Mouse (Mus musculus) CH12.LX (cell line): ENCODE measurements at regions not wholly inside any gene's neighbourhood (a gene's known extent, or its start where the extent isn't known, plus 50 kb on each side); places are given as distances from the start of the nearest gene placed in this dataset.

Experiments
- DNase-seq: peaks from one replicate; pipeline ENCODE4 v3.0.0-alpha.2; 2013; ENCODE audit errors: extremely low read depth
- H3K27ac ChIP-seq: 2 replicates; pipeline ENCODE4 v1.5.1; 2012; ENCODE audit warnings: low read depth, mild to moderate bottlenecking, control low read depth, moderate library complexity; ENCODE audit not compliant: insufficient read depth
- H3K27me3 ChIP-seq: replicated peaks from 2 replicates; pipeline ENCODE3; 2012; ENCODE audit warnings: inconsistent platforms
- H3K36me3 ChIP-seq, 2 experiments: replicated peaks in 1 of 2; 2 replicates each; pipeline versions ENCODE3 to v1.6.1; 2012; ENCODE audit warnings: inconsistent platforms in 1 of 2, low read length in 1 of 2, mild to moderate bottlenecking in 1 of 2, mixed read lengths in 1 of 2, moderate library complexity in 1 of 2; ENCODE audit not compliant: control insufficient read depth in 1 of 2, insufficient read depth in 1 of 2
- H3K4me1 ChIP-seq, 2 experiments: 2 replicates each; pipeline ENCODE4 v1.6.1; 2012; ENCODE audit warnings: inconsistent platforms in 1 of 2, moderate library complexity in 1 of 2; ENCODE audit not compliant: insufficient read depth in 2 of 2, control insufficient read depth in 1 of 2
- H3K4me2 ChIP-seq: 2 replicates; pipeline ENCODE4 v1.6.1; 2012; ENCODE audit warnings: low read depth, mild to moderate bottlenecking, control low read depth; ENCODE audit not compliant: poor library complexity, insufficient read depth, severe bottlenecking
- H3K4me3 ChIP-seq, 3 experiments: fragments of 150-350 bp in 1 of 3; sonication (generic) in 1 of 3; replicated peaks in 1 of 3; 2 replicates each; pipeline versions ENCODE3 to v1.5.1; 2011 to 2012; ENCODE audit warnings: low read depth in 2 of 3, low read length in 2 of 3, mild to moderate bottlenecking in 2 of 3, moderate library complexity in 2 of 3, control low read depth in 1 of 3, improper control_type of control experiment in 1 of 3, inconsistent platforms in 1 of 3, mixed read lengths in 1 of 3; ENCODE audit not compliant: poor library complexity in 1 of 3
- H3K79me2 ChIP-seq: replicated peaks from 2 replicates; pipeline ENCODE4 v1.6.1; 2012; ENCODE audit warnings: mild to moderate bottlenecking, moderate library complexity; ENCODE audit not compliant: control insufficient read depth, poor library complexity, insufficient read depth, severe bottlenecking; ENCODE audit errors: extremely low read depth
- H3K9ac ChIP-seq: 2 replicates; pipeline ENCODE4 v1.6.1; 2012; ENCODE audit warnings: low read depth, mild to moderate bottlenecking, control low read depth, moderate library complexity; ENCODE audit not compliant: insufficient read depth
- H3K9me3 ChIP-seq: replicated peaks from 2 replicates; pipeline ENCODE3; 2012; ENCODE audit warnings: low read length, inconsistent platforms, mixed read lengths
- BHLHE40 ChIP-seq: IDR thresholded peaks from 2 replicates; pipeline ENCODE4 v1.6.1; 2011; ENCODE audit warnings: mild to moderate bottlenecking, low read depth, low read length, improper control_type of control experiment
- CHD2 ChIP-seq: IDR thresholded peaks from 2 replicates; pipeline ENCODE4 v1.6.1; 2011; ENCODE audit warnings: low read length, improper control_type of control experiment
- CTCF ChIP-seq, 2 experiments: IDR thresholded peaks in 1 of 2; conservative IDR thresholded peaks in 1 of 2; 2 replicates each; pipeline ENCODE4 v1.5.1; 2011 to 2012; ENCODE audit warnings: low read depth in 2 of 2, low read length in 2 of 2, improper control_type of control experiment in 1 of 2, inconsistent platforms in 1 of 2, mild to moderate bottlenecking in 1 of 2, moderate library complexity in 1 of 2
- GABPA ChIP-seq: IDR thresholded peaks from 2 replicates; pipeline ENCODE4 v1.6.1; 2012; ENCODE audit warnings: low read depth, low read length, improper control_type of control experiment, inconsistent platforms; ENCODE audit not compliant: insufficient replicate concordance
- HCFC1 ChIP-seq: IDR thresholded peaks from 2 replicates; pipeline ENCODE4 v1.6.1; 2012; ENCODE audit warnings: low read depth, mild to moderate bottlenecking, inconsistent platforms, low read length, improper control_type of control experiment
- IRF4 ChIP-seq: IDR thresholded peaks from 2 replicates; pipeline ENCODE4 v1.6.1; 2014; ENCODE audit warnings: low read depth, mild to moderate bottlenecking, inconsistent platforms, low read length, improper control_type of control experiment
- JUN ChIP-seq: IDR thresholded peaks from 2 replicates; pipeline ENCODE4 v1.6.1; 2011; ENCODE audit warnings: low read depth, mild to moderate bottlenecking, low read length, improper control_type of control experiment, moderate library complexity; ENCODE audit not compliant: insufficient read depth
- JUND ChIP-seq: conservative IDR thresholded peaks from 2 replicates; pipeline ENCODE4 v1.6.1; 2011; ENCODE audit warnings: low read depth, low read length, improper control_type of control experiment
- KAT2A ChIP-seq: IDR thresholded peaks from 2 replicates; pipeline ENCODE4 v1.6.1; 2012; ENCODE audit warnings: low read length, improper control_type of control experiment, inconsistent platforms; ENCODE audit not compliant: insufficient replicate concordance
- MAFK ChIP-seq: IDR thresholded peaks from 2 replicates; pipeline ENCODE4 v1.6.1; 2011; ENCODE audit warnings: low read length, improper control_type of control experiment; ENCODE audit not compliant: insufficient replicate concordance
- MAX ChIP-seq: IDR thresholded peaks from 2 replicates; pipeline ENCODE4 v1.6.1; 2011; ENCODE audit warnings: low read length, improper control_type of control experiment
- MXI1 ChIP-seq: IDR thresholded peaks from 2 replicates; pipeline ENCODE4 v1.6.1; 2011; ENCODE audit warnings: mild to moderate bottlenecking, low read depth, low read length, improper control_type of control experiment
- NRF1 ChIP-seq: IDR thresholded peaks from 2 replicates; pipeline ENCODE4 v1.6.1; 2014; ENCODE audit warnings: low read depth, mild to moderate bottlenecking, inconsistent platforms, low read length, improper control_type of control experiment, moderate library complexity
- PAX5 ChIP-seq: IDR thresholded peaks from 2 replicates; pipeline ENCODE4 v1.6.1; 2012; ENCODE audit warnings: low read length, inconsistent platforms, mixed read lengths
- POLR2A ChIP-seq: IDR thresholded peaks from 2 replicates; pipeline ENCODE4 v1.6.1; 2011; ENCODE audit warnings: low read depth, mild to moderate bottlenecking, improper control_type of control experiment, low read length
- RCOR1 ChIP-seq: conservative IDR thresholded peaks from 2 replicates; pipeline ENCODE4 v1.6.1; 2012; ENCODE audit warnings: low read depth, mild to moderate bottlenecking, inconsistent platforms, low read length, improper control_type of control experiment
- SMC3 ChIP-seq: IDR thresholded peaks from 2 replicates; pipeline ENCODE4 v1.6.1; 2011; ENCODE audit warnings: low read depth, low read length, improper control_type of control experiment
- TCF12 ChIP-seq: IDR thresholded peaks from 2 replicates; pipeline ENCODE4 v1.6.1; 2014; ENCODE audit warnings: low read depth, mild to moderate bottlenecking, inconsistent platforms, low read length, improper control_type of control experiment
- UBTF ChIP-seq: IDR thresholded peaks from 2 replicates; pipeline ENCODE4 v1.6.1; 2012; ENCODE audit warnings: low read depth, mild to moderate bottlenecking, inconsistent platforms, low read length, improper control_type of control experiment, moderate library complexity
- USF1 ChIP-seq: IDR thresholded peaks from 2 replicates; pipeline ENCODE4 v1.6.1; 2014; ENCODE audit warnings: low read depth, mild to moderate bottlenecking, inconsistent platforms, low read length, improper control_type of control experiment
- ZMIZ1 ChIP-seq: IDR thresholded peaks from 2 replicates; pipeline ENCODE4 v1.6.1; 2012; ENCODE audit warnings: low read depth, mild to moderate bottlenecking, inconsistent platforms, low read length, improper control_type of control experiment
- dilution Hi-C: fragments of 300-500 bp; cut with MboI; formaldehyde crosslinking; loops from 2 replicates; pipeline ENCODE4 v1.14.3; 2020; ENCODE audit warnings: low sequenced_read_pairs; ENCODE audit not compliant: extremely low pct_unique_long_range_greater_than_20kb, extremely low pct_ligation_motif_present
- in situ Hi-C: fragments of 300-500 bp; cut with MboI; formaldehyde crosslinking; loops from 3 replicates; pipeline ENCODE4 v1.14.3; 2019; ENCODE audit warnings: low sequenced_read_pairs, low pct_ligation_motif_present, low pct_unique_long_range_greater_than_20kb, mixed read lengths

- no peak overlapping the region for H3K4me2 ChIP-seq
- peaks cover 2 to 14% of the 10 kb centered on the region in 2 experiments; a peak in 2 of 4 replicates for H3K4me1 ChIP-seq
- H3K27me3 ChIP-seq, result no peaks in the 10 kb centered on the region
- no peaks in the 10 kb centered on the region for H3K36me3 ChIP-seq
- H3K9ac ChIP-seq, result no peak overlapping the region
- no peaks in the 10 kb centered on the region for H3K9me3 ChIP-seq
- no peaks in the 10 kb centered on the region for H3K79me2 ChIP-seq
- H3K4me3 ChIP-seq, result no peak overlapping the region
- dilution Hi-C loops, result no loop called here
- DNase-seq, result no peak
- H3K27ac ChIP-seq, result no peak overlapping the region
- in situ Hi-C loops, result no loop called here
- no peak for TF ChIP-seq MAFK
- no peak for TF ChIP-seq GABPA
- TF ChIP-seq CTCF (conservative IDR thresholded peaks at IDR 0.05 in 1 of 2, IDR thresholded peaks at IDR 0.05 in 1 of 2; ENCODE audit: low read depth in 2 of 2, low read length in 2 of 2), result no peak
- no peak for TF ChIP-seq SMC3
- TF ChIP-seq NRF1, result no peak
- TF ChIP-seq HCFC1, result no peak
- no peak for TF ChIP-seq BHLHE40
- no peak for TF ChIP-seq CHD2
- no peak for TF ChIP-seq JUN
- no peak for TF ChIP-seq UBTF
- no peak for TF ChIP-seq POLR2A
- no peak for TF ChIP-seq MAX
- TF ChIP-seq ZMIZ1, result no peak
- TF ChIP-seq USF1, result no peak
- TF ChIP-seq PAX5, result no peak
- no peak for TF ChIP-seq KAT2A
- no peak for TF ChIP-seq JUND
Measured at GRCm38 (mm10) chr15:31138637-31139036, 85.5 kb upstream of the Dap start.

DNA sequence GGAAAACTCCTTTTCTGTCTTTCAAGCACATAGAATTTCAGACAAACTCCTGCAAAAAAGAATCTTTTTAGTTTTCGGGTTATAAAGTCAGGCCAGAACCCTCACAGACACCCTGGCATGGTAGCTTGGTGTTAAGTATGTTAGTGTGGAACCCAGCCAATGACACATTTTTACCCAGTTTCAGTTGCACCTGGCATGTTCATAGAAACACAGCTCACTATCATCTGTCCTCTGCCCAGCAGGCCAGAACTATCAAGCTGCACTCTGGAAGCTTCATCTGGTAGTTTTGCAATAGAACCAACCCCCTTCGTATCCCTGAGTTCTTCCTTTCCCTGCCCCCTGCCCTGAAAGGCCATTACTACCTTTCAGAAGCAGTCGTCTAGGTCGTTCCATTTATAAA, 82.4 kb upstream of the Dap start:
- no peak for DNase-seq
- Histone ChIP-seq H3K4me3 (no peak overlapping the region), H3K79me2 (no peaks in the 10 kb centered on the region), H3K9me3 (no peaks in the 10 kb centered on the region), H3K27me3 (no peaks in the 10 kb centered on the region), H3K9ac (no peak overlapping the region), H3K27ac (no peak overlapping the region), H3K4me2 (no peak overlapping the region), H3K36me3 (no peaks in the 10 kb centered on the region), H3K4me1 (peaks cover 2 to 14% of the 10 kb centered on the region in 2 experiments; a peak in 2 of 4 replicates)
- TF ChIP-seq RCOR1, result no peak
- no peak for TF ChIP-seq MXI1
- TF ChIP-seq KAT2A, result no peak
- TF ChIP-seq IRF4, result no peak
- TF ChIP-seq PAX5, result no peak
- TF ChIP-seq ZMIZ1, result no peak
- TF ChIP-seq UBTF, result no peak
- TF ChIP-seq HCFC1, result no peak
- TF ChIP-seq NRF1, result no peak
- no peak for TF ChIP-seq MAFK
- no peak for TF ChIP-seq TCF12
- dilution Hi-C loops (no loop called here), in situ Hi-C loops (no loop called here)
